Mouse (Mus musculus) c-Kit-positive CD71-positive TER-119-negative erythroid progenitor cells, embryonic 14.5 days (primary cell): ENCODE results near the gene Nfya.

Source experiments
- DNase-seq: peaks from one replicate; pipeline ENCODE4 v3.0.0-alpha.2; 2013; ENCODE audit warnings: low read depth

Gene Nfya

GRCm38 (mm10) chr17:48409380-48410298 lies at the start of gene Nfya, which contains the start of gene Oard1:
Gene Nfya (minus strand): TSS chr17:48409906.
Gene Oard1 (plus strand): TSS chr17:48410014.
- peak; percentile 99 for DNase-seq

DNA sequence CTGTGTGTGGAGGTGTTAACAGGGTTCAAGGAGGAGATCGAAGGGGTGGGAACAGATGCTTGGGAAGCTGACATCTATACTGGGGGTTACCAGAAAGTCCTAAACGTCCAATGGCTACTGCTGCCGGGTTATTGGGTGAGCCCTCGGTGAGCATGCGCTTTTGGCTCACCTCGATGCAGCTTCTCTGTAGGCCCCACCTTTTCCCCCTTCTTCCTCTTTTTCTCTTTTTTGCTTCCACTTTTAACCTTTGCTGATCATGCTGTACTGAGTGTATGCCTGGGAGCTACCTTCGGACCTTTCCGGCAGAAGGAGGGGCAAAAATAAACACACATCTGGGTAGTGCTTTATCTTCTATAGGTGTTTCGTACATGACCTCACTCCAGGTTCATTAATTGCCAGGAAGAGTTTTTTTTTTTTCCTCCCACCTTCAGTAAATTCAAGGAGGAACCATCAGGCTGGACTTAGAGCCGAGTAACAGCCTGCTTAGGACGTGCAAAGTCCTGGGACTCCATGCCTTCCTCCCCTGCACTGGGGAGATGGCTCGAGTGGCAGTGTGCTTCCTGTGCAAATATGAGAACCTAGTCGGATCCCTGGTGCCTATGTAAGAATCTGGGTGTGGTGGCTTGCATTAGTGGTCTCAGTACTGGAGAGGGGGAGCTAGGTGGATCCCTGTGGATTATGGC lies 48.4 kb upstream of the Nfya start:
- no peak for DNase-seq

DNA sequence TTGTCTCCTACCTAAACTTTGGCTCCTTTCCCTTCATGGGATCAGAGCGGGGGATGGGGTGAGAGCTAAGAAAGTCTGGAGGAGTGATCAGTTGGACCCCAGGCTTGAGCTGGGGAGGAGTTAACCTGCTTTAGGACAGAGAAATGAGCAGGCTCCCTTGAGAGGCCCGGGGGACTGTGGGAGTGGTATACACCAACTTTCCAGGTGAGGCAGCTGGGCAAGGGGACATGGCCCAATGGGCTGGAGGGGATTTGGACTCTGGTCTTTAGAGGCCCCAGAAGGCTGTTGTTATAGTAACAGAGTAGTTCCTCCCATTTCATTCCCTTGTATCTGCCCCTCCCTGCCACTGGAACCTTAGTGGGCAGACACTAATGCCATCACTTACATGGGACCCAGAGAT lies 46.2 kb upstream of the Nfya start:
- DNase-seq, result no peak

DNA sequence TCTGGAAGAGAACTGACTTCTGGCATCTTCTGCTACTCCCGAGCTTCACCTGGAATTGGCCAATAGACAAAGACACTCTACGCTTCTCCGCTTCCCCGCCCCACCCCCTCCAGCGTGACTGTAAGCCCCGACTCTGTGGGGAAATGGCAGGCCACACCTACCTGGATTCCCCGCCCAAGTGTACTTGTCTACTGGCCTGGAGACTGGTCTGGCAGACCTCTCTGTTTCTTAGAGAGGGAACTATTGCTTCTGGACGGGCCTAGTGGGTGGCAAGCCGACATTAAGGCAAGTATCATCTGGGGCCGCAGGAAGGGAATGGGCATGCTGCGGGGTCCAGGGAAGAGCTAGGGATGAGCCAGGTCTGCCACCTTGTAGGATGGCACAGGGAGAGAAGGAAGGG lies 45.0 kb upstream of the Nfya start, which contains the start of gene Unc5cl:
Gene Unc5cl (plus strand): TSS at position 214 of the 400 bp plus-strand sequence.
- no peak for DNase-seq

DNA sequence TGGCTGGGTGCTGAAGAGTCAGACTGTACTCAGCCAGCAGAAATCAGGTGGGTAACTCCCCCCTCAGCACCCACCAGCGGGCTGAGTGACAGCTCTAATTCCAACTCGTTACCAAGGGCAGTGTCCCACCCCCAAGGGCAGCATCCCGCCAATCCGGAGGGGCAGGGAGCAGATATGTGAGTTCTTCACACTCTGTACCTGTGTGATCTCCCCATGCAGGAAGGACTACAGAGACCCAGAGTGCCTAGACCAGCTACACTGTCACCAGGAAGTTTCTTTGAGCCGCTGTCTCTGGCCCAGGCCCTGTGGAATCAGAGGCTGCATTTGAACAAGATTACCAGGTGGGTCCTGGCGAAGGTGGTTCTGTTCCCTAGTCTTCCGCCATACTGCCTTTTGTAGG lies 44.5 kb upstream of the Nfya start:
- DNase-seq, result no peak

- DNase-seq, result no peak
Measured at GRCm38 (mm10) chr17:48453489-48453888, 43.8 kb upstream of the Nfya start.

DNA sequence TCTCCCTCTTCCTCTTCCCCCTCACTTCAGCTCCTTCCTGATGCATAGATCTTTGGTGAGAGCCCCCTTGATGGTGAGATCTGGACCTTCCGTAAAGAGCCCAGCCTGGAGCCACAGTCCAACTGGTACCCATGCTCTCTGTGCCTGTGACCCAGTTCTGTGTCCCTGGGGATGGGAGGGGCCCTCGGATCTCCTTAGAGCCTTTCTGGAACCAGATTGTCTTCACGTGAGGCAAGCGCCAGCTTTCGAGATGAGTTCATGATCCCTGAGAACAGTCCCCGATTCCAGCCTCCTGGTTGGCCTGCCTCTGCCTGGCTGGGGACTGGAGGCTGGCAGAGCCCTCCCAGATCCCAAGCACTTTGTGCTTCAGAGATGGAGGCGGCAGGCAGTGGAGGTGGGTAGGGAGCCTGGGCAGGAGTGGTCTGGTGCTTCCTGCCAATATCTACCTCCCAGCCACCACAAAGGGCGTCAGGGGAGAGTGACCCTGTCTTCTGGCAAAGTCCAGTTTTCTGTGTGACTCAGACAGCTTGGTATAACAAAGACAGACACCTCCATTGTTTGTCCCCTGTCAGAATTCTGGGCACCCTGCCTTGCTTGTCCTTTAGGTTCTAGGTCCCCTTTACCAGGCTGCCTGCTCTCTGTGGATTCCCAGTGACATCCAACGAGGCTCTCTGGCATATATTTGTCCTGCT lies 42.2 kb upstream of the Nfya start:
- no peak for DNase-seq

DNA sequence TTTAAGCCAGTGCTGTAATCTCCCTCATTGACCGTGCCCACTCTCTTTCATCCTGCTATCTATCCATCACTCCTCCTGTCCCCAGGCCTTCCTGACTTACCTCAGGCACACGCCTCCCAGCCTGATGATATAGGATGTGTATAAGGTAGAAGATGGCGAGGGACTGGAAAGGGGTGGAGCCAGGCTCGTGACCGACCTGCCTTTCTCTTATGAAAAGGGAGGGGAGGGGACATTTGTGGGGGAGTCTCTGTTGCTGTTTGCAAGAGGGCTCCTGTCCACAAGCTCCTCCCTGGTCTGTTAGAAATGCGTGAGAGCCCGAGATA lies 41.6 kb upstream of the Nfya start, which contains the start of gene Tspo2:
Gene Tspo2 (minus strand): TSS at position 170 of the 323 bp plus-strand sequence.
- peak; percentile 82 for DNase-seq

- peak; percentile 75 for DNase-seq
Measured at GRCm38 (mm10) chr17:48450666-48451352, 41.1 kb upstream of the Nfya start.

GRCm38 (mm10) chr17:48447675-48448074 lies 38.0 kb upstream of the Nfya start:
- DNase-seq, result no peak

DNA sequence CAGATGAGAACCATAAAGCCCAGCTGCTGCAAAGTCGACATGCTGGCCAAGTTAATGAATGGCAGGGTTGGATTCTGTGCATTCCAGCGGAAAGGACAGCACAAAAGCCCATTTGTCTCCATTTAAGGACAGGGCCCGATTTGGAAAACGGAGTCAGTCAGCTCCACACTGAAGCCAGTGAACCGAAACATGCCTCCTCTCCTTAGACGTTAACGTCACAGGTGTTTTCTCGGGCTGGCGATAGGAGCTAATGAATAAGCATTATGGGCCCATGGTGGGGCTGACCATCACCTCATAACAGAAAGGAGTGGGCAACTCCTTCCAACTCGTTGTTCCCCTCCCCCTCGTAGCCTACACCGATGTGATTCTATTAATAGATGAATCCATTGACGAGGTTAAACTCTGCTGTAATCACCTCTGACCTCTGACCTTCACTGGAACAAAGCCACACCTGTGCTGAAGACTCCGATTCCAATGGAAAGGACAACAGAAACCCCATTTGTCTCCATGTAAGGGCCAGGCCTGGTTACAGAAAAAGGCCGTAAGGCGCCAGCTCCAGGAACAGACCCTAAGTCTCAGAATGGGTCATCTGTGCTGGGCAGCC lies 33.9 kb upstream of the Nfya start:
- DNase-seq, result no peak

GRCm38 (mm10) chr17:48442745-48443457 lies 33.2 kb upstream of the Nfya start:
- DNase-seq, result no peak

- no peak for DNase-seq
Measured at GRCm38 (mm10) chr17:48437421-48437911, 27.8 kb upstream of the Nfya start.

GRCm38 (mm10) chr17:48436487-48436886 lies 26.8 kb upstream of the Nfya start:
- DNase-seq, result no peak

GRCm38 (mm10) chr17:48434479-48434878 lies 24.8 kb upstream of the Nfya start:
- no peak for DNase-seq

- no peak for DNase-seq
Measured at GRCm38 (mm10) chr17:48433689-48434330, 24.1 kb upstream of the Nfya start.

DNA sequence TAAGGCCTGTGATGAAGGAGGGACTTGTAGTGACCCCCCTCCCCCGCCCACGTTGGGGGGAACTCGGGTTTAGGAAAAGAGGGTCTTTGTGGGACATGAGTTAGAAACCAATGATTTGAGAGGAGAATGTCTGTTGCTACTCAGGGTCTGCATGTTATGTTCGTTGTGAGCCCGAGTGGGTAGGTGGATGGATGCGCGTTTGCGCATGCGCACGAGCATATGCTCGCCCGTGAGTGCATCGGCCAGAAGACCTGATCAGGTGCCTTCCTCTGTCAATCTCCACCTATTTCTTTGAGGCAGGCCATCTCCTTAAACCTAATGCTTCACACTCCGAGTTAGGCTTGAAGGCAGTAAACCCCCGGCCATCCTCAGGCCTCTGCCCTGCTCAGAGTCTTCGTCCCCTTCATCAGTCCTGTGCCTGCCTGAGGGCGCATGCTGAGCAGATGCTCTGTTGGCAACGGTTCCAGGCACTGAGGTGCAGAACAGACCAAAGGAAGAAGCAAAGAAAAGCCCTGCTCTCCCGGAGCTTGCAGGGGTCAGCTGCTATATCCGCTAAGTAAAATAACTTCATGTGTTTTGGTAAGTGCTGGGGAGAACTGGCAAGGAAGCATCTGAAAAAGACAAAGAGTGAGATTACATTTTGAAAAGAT lies 23.4 kb upstream of the Nfya start:
- DNase-seq, result no peak

DNA sequence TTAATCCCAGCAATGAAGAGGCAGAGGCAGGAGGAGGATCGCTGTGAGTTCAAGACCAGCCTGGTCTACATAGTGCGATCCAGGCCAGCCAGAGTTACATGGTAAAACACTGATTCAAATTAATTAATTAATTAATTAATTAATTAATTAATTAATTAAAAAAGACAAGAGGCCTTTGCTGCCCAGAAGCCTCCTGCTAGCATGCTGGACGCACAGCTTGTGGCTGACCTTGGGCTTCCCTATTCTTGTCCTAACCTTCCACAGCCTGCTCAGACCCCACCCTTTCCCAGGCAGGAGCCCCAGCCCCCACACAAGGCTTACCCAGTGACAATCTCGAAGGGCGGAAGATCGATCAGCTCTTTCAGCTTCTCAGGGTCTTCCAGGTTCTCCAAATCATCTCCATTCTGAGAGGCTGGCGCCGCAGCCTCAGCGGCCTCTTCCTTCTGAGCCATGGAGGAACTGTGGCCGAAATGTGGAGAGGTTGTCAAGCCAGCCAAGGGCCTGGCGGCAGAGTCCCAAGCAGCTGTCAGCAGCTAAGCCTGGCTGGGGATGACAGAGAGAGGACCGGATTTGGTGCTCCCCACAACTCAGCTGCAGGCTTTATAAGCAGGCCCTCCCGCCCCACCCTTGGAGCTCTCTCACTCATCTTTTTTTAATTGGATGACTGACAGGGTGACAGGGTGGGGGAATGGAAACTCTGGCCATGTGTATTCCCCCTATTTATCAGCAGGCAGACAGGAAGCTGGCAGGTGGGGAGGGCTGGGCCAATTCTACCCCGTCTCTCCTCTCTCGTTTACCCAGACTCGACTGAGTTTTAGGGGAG lies 22.7 kb upstream of the Nfya start, which contains the start of gene Apobec2:
Gene Apobec2 (minus strand): TSS at position 773 of the 823 bp plus-strand sequence.
- DNase-seq, result no peak

- DNase-seq, result no peak
Measured at GRCm38 (mm10) chr17:48431054-48431453, 21.3 kb upstream of the Nfya start.
